In the genomic region with DNA sequence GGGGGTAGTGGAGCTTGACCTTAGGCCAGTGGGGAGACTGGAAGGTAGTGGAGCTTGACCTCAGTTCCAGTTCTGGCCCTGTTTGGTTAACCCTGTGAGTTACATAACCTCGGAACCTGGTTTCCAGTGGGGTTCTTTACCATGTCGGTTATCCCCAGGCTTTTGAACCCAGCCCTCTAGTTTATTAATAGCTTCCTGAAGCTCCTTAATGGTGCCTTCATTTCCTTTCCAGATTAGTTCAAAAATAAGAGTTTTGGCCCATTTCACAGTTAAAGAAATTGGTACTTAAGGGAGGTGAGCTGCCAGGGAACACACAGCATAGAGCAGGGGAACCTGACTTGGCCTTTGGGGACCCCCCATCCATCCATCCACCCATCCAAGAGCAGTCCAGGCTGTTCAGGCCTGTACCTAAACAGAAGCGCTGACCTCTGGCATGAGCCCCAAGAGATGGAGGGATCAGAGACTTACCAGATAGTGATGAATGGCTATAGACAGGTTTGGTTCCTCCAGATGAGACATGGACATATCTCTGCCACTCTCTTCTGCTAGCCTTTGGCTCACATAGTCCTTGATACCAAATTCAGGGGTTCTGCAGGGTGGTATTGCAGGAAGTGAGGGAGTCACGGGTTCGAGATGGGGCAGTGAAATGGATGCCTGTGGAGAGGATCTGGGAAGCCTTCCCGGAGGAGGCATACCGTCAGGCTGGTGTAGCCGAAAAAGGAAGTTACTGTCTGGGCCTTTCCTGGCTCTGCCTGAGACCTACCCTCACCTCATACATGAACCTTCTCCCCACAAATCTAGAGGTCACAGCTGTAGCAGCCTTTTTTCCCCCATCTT, we compare ENCODE assay signal across 8 mouse cellular contexts. TPM values are rescaled to one million over a fixed set of nuclear protein-coding genes. Genes with fewer than 3 reads are reported as not detected.
A peak's percentile ranks its signal among the peaks of the same experiment; 100 is the strongest.
DNase-seq lines count a peak whose midpoint lies in the region; ATAC-seq and TF ChIP-seq lines count a peak whose summit lies in the region.

No protein-coding gene starts in this region.

- H3K4me3 ChIP-seq in lung, embryonic 14.5 days (ENCODE audit: low read depth, low read length), result peak overlapping the region; percentile 73
- peak overlapping the region; percentile 77 for H3K4me3 ChIP-seq in embryonic facial prominence, embryonic 12.5 days
- peak overlapping the region; percentile 66 for H3K4me3 ChIP-seq in intestine, embryonic 16.5 days (ENCODE audit: low read length)
- peak overlapping the region; percentile 78 for H3K4me3 ChIP-seq in neural tube, embryonic 15.5 days (replicated peaks)

- TF ChIP-seq CTCF in lung, embryonic 14.5 days (IDR thresholded peaks at IDR 0.05; ENCODE audit: low read depth), result no peak

- peaks cover 43% of the 10 kb centered on the region for H3K36me3 ChIP-seq in lung, embryonic 14.5 days (ENCODE audit: insufficient read depth)
- H3K36me3 ChIP-seq in embryonic facial prominence, embryonic 12.5 days, result peaks cover 36% of the 10 kb centered on the region
- H3K36me3 ChIP-seq in intestine, embryonic 16.5 days (ENCODE audit: control insufficient read depth, insufficient read depth, low read length), result no peaks in the 10 kb centered on the region
- H3K36me3 ChIP-seq in neural tube, embryonic 15.5 days, result peaks cover 23% of the 10 kb centered on the region

- H3K4me1 ChIP-seq in lung, embryonic 14.5 days (ENCODE audit: insufficient read depth), result peaks cover 11% of the 10 kb centered on the region; the same call in 1 of the 2 replicates
- peaks cover 22% of the 10 kb centered on the region for H3K4me1 ChIP-seq in embryonic facial prominence, embryonic 12.5 days
- peaks cover 22% of the 10 kb centered on the region for H3K4me1 ChIP-seq in intestine, embryonic 16.5 days (ENCODE audit: control insufficient read depth, insufficient read depth, low read length)
- H3K4me1 ChIP-seq in neural tube, embryonic 15.5 days, result peaks cover 49% of the 10 kb centered on the region

- no peak for ATAC-seq in lung, embryonic 14.5 days (ENCODE audit: insufficient read depth)
- ATAC-seq in embryonic facial prominence, embryonic 12.5 days (ENCODE audit: insufficient number of reproducible peaks, insufficient read depth, low FRiP score, low TSS enrichment), result no peak
- ATAC-seq in intestine, embryonic 16.5 days, result no peak
- no peak for ATAC-seq in neural tube, embryonic 15.5 days (ENCODE audit: low FRiP score)

- no peaks in the 10 kb centered on the region for H3K27me3 ChIP-seq in lung, embryonic 14.5 days (ENCODE audit: insufficient read depth, low read length)
- H3K27me3 ChIP-seq in embryonic facial prominence, embryonic 12.5 days, result no peaks in the 10 kb centered on the region
- H3K27me3 ChIP-seq in intestine, embryonic 16.5 days (replicated peaks; ENCODE audit: control insufficient read depth, insufficient read depth, low read length), result no peaks in the 10 kb centered on the region
- H3K27me3 ChIP-seq in neural tube, embryonic 15.5 days (replicated peaks), result no peaks in the 10 kb centered on the region

- 45% methylated on average over 8 of the region's 8 CpGs for WGBS in lung, embryonic 14.5 days
- WGBS in embryonic facial prominence, embryonic 12.5 days, result 45% methylated on average over 8 of the region's 8 CpGs
- 51% methylated on average over 8 of the region's 8 CpGs for WGBS in intestine, embryonic 16.5 days
- WGBS in neural tube, embryonic 15.5 days, result 47% methylated on average over 8 of the region's 8 CpGs

- H3K27ac ChIP-seq in lung, embryonic 14.5 days (ENCODE audit: low read depth), result no peak overlapping the region
- H3K27ac ChIP-seq in embryonic facial prominence, embryonic 12.5 days, result peak overlapping the region; percentile 93; the same call in 1 of the 2 replicates
- H3K27ac ChIP-seq in intestine, embryonic 16.5 days (ENCODE audit: low read length), result no peak overlapping the region
- H3K27ac ChIP-seq in neural tube, embryonic 15.5 days (replicated peaks), result peak overlapping the region; percentile 98

- H3K9ac ChIP-seq in lung, embryonic 14.5 days, result peak overlapping the region; percentile 72
- peak overlapping the region; percentile 83 for H3K9ac ChIP-seq in embryonic facial prominence, embryonic 12.5 days
- H3K9ac ChIP-seq in intestine, embryonic 16.5 days (ENCODE audit: low read depth, low read length), result peak overlapping the region; percentile 77
- H3K9ac ChIP-seq in neural tube, embryonic 15.5 days (replicated peaks), result peak overlapping the region; percentile 80

- H3K4me2 ChIP-seq in lung, embryonic 14.5 days, result peak overlapping the region; percentile 99
- H3K4me2 ChIP-seq in embryonic facial prominence, embryonic 12.5 days (replicated peaks), result peak overlapping the region; percentile 96
- H3K4me2 ChIP-seq in intestine, embryonic 16.5 days (ENCODE audit: low read depth, low read length), result peak overlapping the region; percentile 99
- H3K4me2 ChIP-seq in neural tube, embryonic 15.5 days, result peak overlapping the region; percentile 88

- no peaks in the 10 kb centered on the region for H3K9me3 ChIP-seq in lung, embryonic 14.5 days (ENCODE audit: low read depth, low read length)
- no peaks in the 10 kb centered on the region for H3K9me3 ChIP-seq in embryonic facial prominence, embryonic 12.5 days
- H3K9me3 ChIP-seq in intestine, embryonic 16.5 days (ENCODE audit: control insufficient read depth, low read length), result no peaks in the 10 kb centered on the region
- H3K9me3 ChIP-seq in neural tube, embryonic 15.5 days (replicated peaks), result no peaks in the 10 kb centered on the region

- DNase-seq in lung, embryonic 14.5 days, result no peak
- DNase-seq in lung, postnatal 25 days (ENCODE audit: low spot score), result no peak
- no peak for DNase-seq in yolk sac, embryonic 10.5 days (ENCODE audit: low spot score)
- DNase-seq in gastrocnemius, postnatal 10 days, result no peak
- DNase-seq in right cerebral cortex, postnatal 25 days, result no peak

RNA-seq across cellular contexts. Expression of a gene that starts 1.3 kb away (rescaled TPM):
- polyA plus RNA-seq in lung, embryonic 14.5 days (2014; fragmentation: Nextera tagmentation; extraction: Ambion mirVana), result 17.9 and 21.9 TPM in 2 replicates
- 37.3 and 37.6 TPM in 2 replicates for polyA plus RNA-seq in embryonic facial prominence, embryonic 12.5 days (2016; fragmentation: Nextera tagmentation; extraction: Ambion mirVana)
- polyA plus RNA-seq in intestine, embryonic 16.5 days (2015; fragmentation: Nextera tagmentation; extraction: Ambion mirVana), result 2.2 and 6.4 TPM in 2 replicates
- 64.2 and 76.9 TPM in 2 replicates for polyA plus RNA-seq in neural tube, embryonic 15.5 days (2015; fragmentation: Nextera tagmentation; extraction: Ambion mirVana)
- 10 to 100 TPM in 1 of 2 experiments, 1 to 10 TPM in 1; 9.4 to 10.1 TPM for total RNA-seq in gastrocnemius, postnatal 10 days (2021)

RNA-seq across cellular contexts. Expression of a gene that starts 11.5 kb away (rescaled TPM):
- polyA plus RNA-seq in lung, embryonic 14.5 days (2014; fragmentation: Nextera tagmentation; extraction: Ambion mirVana), result 799 and 855 TPM in 2 replicates
- 1,294 and 1,324 TPM in 2 replicates for polyA plus RNA-seq in embryonic facial prominence, embryonic 12.5 days (2016; fragmentation: Nextera tagmentation; extraction: Ambion mirVana)
- 865 and 927 TPM in 2 replicates for polyA plus RNA-seq in intestine, embryonic 16.5 days (2015; fragmentation: Nextera tagmentation; extraction: Ambion mirVana)
- polyA plus RNA-seq in neural tube, embryonic 15.5 days (2015; fragmentation: Nextera tagmentation; extraction: Ambion mirVana), result 218 and 380 TPM in 2 replicates
- total RNA-seq in gastrocnemius, postnatal 10 days (2021), result 100 to 1,000 TPM; 679 to 727 TPM

RNA-seq across cellular contexts. Expression of a gene that starts 15.5 kb away (rescaled TPM):
- polyA plus RNA-seq in lung, embryonic 14.5 days (2014; fragmentation: Nextera tagmentation; extraction: Ambion mirVana), result 43.5 and 43.9 TPM in 2 replicates
- 39.4 and 42.2 TPM in 2 replicates for polyA plus RNA-seq in embryonic facial prominence, embryonic 12.5 days (2016; fragmentation: Nextera tagmentation; extraction: Ambion mirVana)
- 21.5 and 23.3 TPM in 2 replicates for polyA plus RNA-seq in intestine, embryonic 16.5 days (2015; fragmentation: Nextera tagmentation; extraction: Ambion mirVana)
- polyA plus RNA-seq in neural tube, embryonic 15.5 days (2015; fragmentation: Nextera tagmentation; extraction: Ambion mirVana), result 3.7 and 16.9 TPM in 2 replicates
- total RNA-seq in gastrocnemius, postnatal 10 days (2021), result 10 to 100 TPM in 1 of 2 experiments, 1 to 10 TPM in 1; 6.0 to 11.6 TPM

RNA-seq across cellular contexts. Expression of a gene that starts 15.6 kb away (rescaled TPM):
- polyA plus RNA-seq in lung, embryonic 14.5 days (2014; fragmentation: Nextera tagmentation; extraction: Ambion mirVana), result 0.18 and 0.70 TPM in 2 replicates
- 0.29 and 1.4 TPM in 2 replicates for polyA plus RNA-seq in embryonic facial prominence, embryonic 12.5 days (2016; fragmentation: Nextera tagmentation; extraction: Ambion mirVana)
- polyA plus RNA-seq in intestine, embryonic 16.5 days (2015; fragmentation: Nextera tagmentation; extraction: Ambion mirVana), result 0.21 and 0.55 TPM in 2 replicates
- not detected in 2 replicates for polyA plus RNA-seq in neural tube, embryonic 15.5 days (2015; fragmentation: Nextera tagmentation; extraction: Ambion mirVana)
- total RNA-seq in gastrocnemius, postnatal 10 days (2021), result not detected

RNA-seq across cellular contexts. Expression of a gene that starts 19.7 kb away (rescaled TPM):
- polyA plus RNA-seq in lung, embryonic 14.5 days (2014; fragmentation: Nextera tagmentation; extraction: Ambion mirVana), result 52.8 and 57.4 TPM in 2 replicates
- polyA plus RNA-seq in embryonic facial prominence, embryonic 12.5 days (2016; fragmentation: Nextera tagmentation; extraction: Ambion mirVana), result 59.0 and 60.5 TPM in 2 replicates
- polyA plus RNA-seq in intestine, embryonic 16.5 days (2015; fragmentation: Nextera tagmentation; extraction: Ambion mirVana), result 38.1 and 43.7 TPM in 2 replicates
- 63.0 and 63.2 TPM in 2 replicates for polyA plus RNA-seq in neural tube, embryonic 15.5 days (2015; fragmentation: Nextera tagmentation; extraction: Ambion mirVana)
- 10 to 100 TPM; 27.1 to 30.7 TPM for total RNA-seq in gastrocnemius, postnatal 10 days (2021)

Comparison
In these comparisons a context has a peak if more than half of its experiments do, and no peak if none do; other contexts are left out.
1. H3K27ac ChIP-seq: peak in embryonic facial prominence, embryonic 12.5 days (single experiment) and neural tube, embryonic 15.5 days (single experiment); none in lung, embryonic 14.5 days (single experiment) and intestine, embryonic 16.5 days (single experiment).
2. Peak in every context shown above with its lines, with median percentiles within 50 percentile points of each other: H3K4me2 ChIP-seq, H3K4me3 ChIP-seq and H3K9ac ChIP-seq.